Mouse (Mus musculus): ENCODE measurements around the gene Znhit2. TPM values are rescaled to one million over a fixed set of nuclear protein-coding genes. Genes with fewer than 3 reads are reported as not detected.

Znhit2 gene
- 11.7 to 16.6 TPM (median 12.9 TPM) in 4 replicates for total RNA-seq (2023; ENCODE audit: inconsistent age)

GRCm38 (mm10) chr19:6061021-6061533 lies at the start of gene Znhit2:
Gene Znhit2, plus strand, starts transcription at chr19:6061192.

GRCm38 (mm10) chr19:6015511-6016315 lies 45.3 kb upstream of the Znhit2 start, which contains the start of gene Capn1:
Gene Capn1, minus strand, starts transcription at chr19:6015897.

GRCm38 (mm10) chr19:6046294-6047153 lies 14.5 kb upstream of the Znhit2 start, which contains the start of gene Syvn1:
Gene Syvn1, plus strand, starts transcription at chr19:6046576.

GRCm38 (mm10) chr19:6057313-6058096 lies 3.5 kb upstream of the Znhit2 start, which contains the start of the genes Mrpl49 and Fau:
Gene Mrpl49, minus strand, starts transcription at chr19:6057785.
Gene Fau, plus strand, starts transcription at chr19:6057844.

GRCm38 (mm10) chr19:6067724-6068415 lies 6.9 kb downstream of the Znhit2 start, which contains the start of gene Tm7sf2:
Gene Tm7sf2, minus strand, starts transcription at chr19:6068373.

GRCm38 (mm10) chr19:6076564-6077393 lies 15.8 kb downstream of the Znhit2 start, which contains the start of gene Vps51:
Gene Vps51, minus strand, starts transcription at chr19:6077231.

GRCm38 (mm10) chr19:6079983-6080480 lies 19.0 kb downstream of the Znhit2 start, which contains the start of gene Tmem262:
Gene Tmem262, plus strand, starts transcription at chr19:6080033.

GRCm38 (mm10) chr19:6082156-6082555 lies 21.2 kb downstream of the Znhit2 start, which contains the start of gene Gm28374:
Gene Gm28374, minus strand, starts transcription at chr19:6082256.

GRCm38 (mm10) chr19:6084478-6085248 lies 23.7 kb downstream of the Znhit2 start, which contains the start of the genes Zfpl1 and Cdca5:
Gene Zfpl1, minus strand, starts transcription at chr19:6084956.
Gene Cdca5, plus strand, starts transcription at chr19:6084983.

GRCm38 (mm10) chr19:6094119-6094518 lies 33.1 kb downstream of the Znhit2 start, which contains the start of gene AC131692.1:
Gene AC131692.1, plus strand, starts transcription at chr19:6094419.

GRCm38 (mm10) chr19:6105586-6105985 lies 44.6 kb downstream of the Znhit2 start, which contains the start of gene Naaladl1:
Gene Naaladl1, plus strand, starts transcription at chr19:6105782.

Other genes starting within 250 kb of the Znhit2 start
- gene Frmd8, start 185.9 kb upstream of the Znhit2 start, total RNA-seq (2023; ENCODE audit: inconsistent age), result 29.4 to 40.1 TPM (median 35.7 TPM) in 4 replicates
- gene Slc25a45, start 183.4 kb upstream of the Znhit2 start, total RNA-seq (2023; ENCODE audit: inconsistent age), result 21.3 to 29.7 TPM (median 22.3 TPM) in 4 replicates
- 1.9 to 2.7 TPM (median 2.6 TPM) in 4 replicates for gene Tigd3, start 167.0 kb upstream of the Znhit2 start, total RNA-seq (2023; ENCODE audit: inconsistent age)
- gene Dpf2, start 148.2 kb upstream of the Znhit2 start, total RNA-seq (2023; ENCODE audit: inconsistent age), result 161 to 182 TPM (median 167 TPM) in 4 replicates
- gene Cdc42ep2, start 136.4 kb upstream of the Znhit2 start, total RNA-seq (2023; ENCODE audit: inconsistent age), result 0.29 to 0.69 TPM (median 0.35 TPM) in 3 of 4 replicates, not detected in the other
- gene Pola2, start 97.0 kb upstream of the Znhit2 start, total RNA-seq (2023; ENCODE audit: inconsistent age), result 73.1 to 80.6 TPM (median 74.2 TPM) in 4 replicates
- gene Slc22a20, start 75.0 kb upstream of the Znhit2 start, total RNA-seq (2023; ENCODE audit: inconsistent age), result not detected in 4 replicates
- 82.1 to 108 TPM (median 91.6 TPM) in 4 replicates for gene Capn1, start 45.3 kb upstream of the Znhit2 start, total RNA-seq (2023; ENCODE audit: inconsistent age)
- gene Syvn1, start 14.6 kb upstream of the Znhit2 start, total RNA-seq (2023; ENCODE audit: inconsistent age), result 176 to 196 TPM (median 188 TPM) in 4 replicates
- gene Mrpl49, start 3.4 kb upstream of the Znhit2 start, total RNA-seq (2023; ENCODE audit: inconsistent age), result 14.5 to 19.1 TPM (median 18.6 TPM) in 4 replicates
- gene Fau, start 3.3 kb upstream of the Znhit2 start, total RNA-seq (2023; ENCODE audit: inconsistent age), result 3,370 to 3,487 TPM (median 3,432 TPM) in 4 replicates
- 9.3 to 20.4 TPM (median 16.4 TPM) in 4 replicates for gene Tm7sf2, start 7.2 kb downstream of the Znhit2 start, total RNA-seq (2023; ENCODE audit: inconsistent age)
- gene Vps51, start 16.0 kb downstream of the Znhit2 start, total RNA-seq (2023; ENCODE audit: inconsistent age), result 88.4 to 98.7 TPM (median 94.0 TPM) in 4 replicates
- not detected in 4 replicates for gene Tmem262, start 18.8 kb downstream of the Znhit2 start, total RNA-seq (2023; ENCODE audit: inconsistent age)
- gene Gm28374, start 21.1 kb downstream of the Znhit2 start, total RNA-seq (2023; ENCODE audit: inconsistent age), result 1.0 to 1.4 TPM in 2 of 4 replicates, not detected in the others
- gene Zfpl1, start 23.8 kb downstream of the Znhit2 start, total RNA-seq (2023; ENCODE audit: inconsistent age), result 52.4 to 58.0 TPM (median 54.3 TPM) in 4 replicates
- gene Cdca5, start 23.8 kb downstream of the Znhit2 start, total RNA-seq (2023; ENCODE audit: inconsistent age), result 1.4 to 3.9 TPM (median 2.2 TPM) in 4 replicates
- gene AC131692.1, start 33.2 kb downstream of the Znhit2 start, total RNA-seq (2023; ENCODE audit: inconsistent age), result not detected in 4 replicates
- not detected in 4 replicates for gene Naaladl1, start 44.6 kb downstream of the Znhit2 start, total RNA-seq (2023; ENCODE audit: inconsistent age)
- 8.1 to 10.4 TPM (median 8.8 TPM) in 4 replicates for gene Sac3d1, start 57.5 kb downstream of the Znhit2 start, total RNA-seq (2023; ENCODE audit: inconsistent age)
- 28.8 to 34.9 TPM (median 32.1 TPM) in 4 replicates for gene Snx15, start 67.1 kb downstream of the Znhit2 start, total RNA-seq (2023; ENCODE audit: inconsistent age)
- not detected in 4 replicates for gene Batf2, start 79.8 kb downstream of the Znhit2 start, total RNA-seq (2023; ENCODE audit: inconsistent age)
- gene Arl2, start 80.4 kb downstream of the Znhit2 start, total RNA-seq (2023; ENCODE audit: inconsistent age), result 28.2 to 35.1 TPM (median 33.3 TPM) in 4 replicates
- not detected in 4 replicates for gene Majin, start 123.2 kb downstream of the Znhit2 start, total RNA-seq (2023; ENCODE audit: inconsistent age)
- not detected in 4 replicates for gene Gpha2, start 165.2 kb downstream of the Znhit2 start, total RNA-seq (2023; ENCODE audit: inconsistent age)
- gene Ppp2r5b, start 174.7 kb downstream of the Znhit2 start, total RNA-seq (2023; ENCODE audit: inconsistent age), result 23.9 to 27.8 TPM (median 25.9 TPM) in 4 replicates
- gene Atg2a, start 180.5 kb downstream of the Znhit2 start, total RNA-seq (2023; ENCODE audit: inconsistent age), result 163 to 191 TPM (median 175 TPM) in 4 replicates
- 247 to 254 TPM (median 253 TPM) in 4 replicates for gene Ehd1, start 215.5 kb downstream of the Znhit2 start, total RNA-seq (2023; ENCODE audit: inconsistent age)
- gene Cdc42bpg, start 245.3 kb downstream of the Znhit2 start, total RNA-seq (2023; ENCODE audit: inconsistent age), result 13.9 to 18.0 TPM (median 15.4 TPM) in 4 replicates